Mouse (Mus musculus): ENCODE results near the gene Cypt12.

The Cypt12 gene

GRCm38 (mm10) chr3:17948299-17948698 is at the start of gene Cypt12:
Gene Cypt12 (plus strand): TSS chr3:17948410.
- CTCF ChIA-PET, result no interaction called here

GRCm38 (mm10) chr3:17913796-17914195 is 34.4 kb upstream of the Cypt12 start:
- CTCF ChIA-PET, result no interaction called here

GRCm38 (mm10) chr3:17940206-17940605 is 8.0 kb upstream of the Cypt12 start:
- CTCF ChIA-PET, result no interaction called here

All from spleen, embryonic (tissue).